Mouse (Mus musculus): ENCODE data around the gene Abi1. TPM values are rescaled to one million over a fixed set of nuclear protein-coding genes. Genes with fewer than 3 reads are reported as not detected.

Gene Abi1
- polyA plus RNA-seq, 1 experiment = 138 TPM

DNA sequence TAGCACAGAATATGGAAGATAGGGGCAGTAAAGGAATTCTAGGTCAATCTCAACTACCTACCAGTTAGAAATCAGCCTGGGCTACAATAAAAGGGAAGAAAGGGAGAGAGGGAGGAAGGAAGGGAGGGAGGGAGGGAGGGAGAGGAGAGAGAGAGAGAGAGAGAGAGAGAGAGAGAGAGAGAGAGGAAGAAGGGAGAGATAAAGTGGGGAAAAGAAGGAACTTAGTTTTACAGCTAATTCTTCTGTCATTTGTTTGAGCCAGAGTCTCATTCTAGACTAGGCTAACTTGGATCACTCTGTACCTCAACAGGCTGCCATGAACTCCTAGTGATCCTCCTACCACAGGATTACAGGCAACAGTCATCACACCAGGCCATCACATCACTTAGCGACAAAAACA is 4.6 kb downstream of the Abi1 start:
- Histone ChIP-seq H3K27me3 (ENCODE audit: control insufficient read depth, insufficient read depth, low read length) (no peaks in the 10 kb centered on the region), H3K27ac (ENCODE audit: control insufficient read depth, insufficient read depth, low read length) (no peak overlapping the region), H3K4me1 (replicated peaks; ENCODE audit: control insufficient read depth, insufficient read depth, low read length) (peaks cover 5% of the 10 kb centered on the region), H3K4me3 (ENCODE audit: control insufficient read depth, insufficient read depth, low read length) (no peak overlapping the region), H3K36me3 (ENCODE audit: control insufficient read depth, insufficient read depth, low read length) (no peaks in the 10 kb centered on the region)
- TF ChIP-seq CTCF (IDR thresholded peaks at IDR 0.05; ENCODE audit: borderline replicate concordance, control insufficient read depth, extremely low read depth, insufficient read depth, low read length, poor library complexity) (no peak), POLR2A (IDR thresholded peaks at IDR 0.05; ENCODE audit: control insufficient read depth, extremely low read depth, insufficient read depth, low read length, poor library complexity) (no peak)
- WGBS = 97% methylated on average over 1 of the region's 1 CpGs
- DNase-seq = no peak

DNA sequence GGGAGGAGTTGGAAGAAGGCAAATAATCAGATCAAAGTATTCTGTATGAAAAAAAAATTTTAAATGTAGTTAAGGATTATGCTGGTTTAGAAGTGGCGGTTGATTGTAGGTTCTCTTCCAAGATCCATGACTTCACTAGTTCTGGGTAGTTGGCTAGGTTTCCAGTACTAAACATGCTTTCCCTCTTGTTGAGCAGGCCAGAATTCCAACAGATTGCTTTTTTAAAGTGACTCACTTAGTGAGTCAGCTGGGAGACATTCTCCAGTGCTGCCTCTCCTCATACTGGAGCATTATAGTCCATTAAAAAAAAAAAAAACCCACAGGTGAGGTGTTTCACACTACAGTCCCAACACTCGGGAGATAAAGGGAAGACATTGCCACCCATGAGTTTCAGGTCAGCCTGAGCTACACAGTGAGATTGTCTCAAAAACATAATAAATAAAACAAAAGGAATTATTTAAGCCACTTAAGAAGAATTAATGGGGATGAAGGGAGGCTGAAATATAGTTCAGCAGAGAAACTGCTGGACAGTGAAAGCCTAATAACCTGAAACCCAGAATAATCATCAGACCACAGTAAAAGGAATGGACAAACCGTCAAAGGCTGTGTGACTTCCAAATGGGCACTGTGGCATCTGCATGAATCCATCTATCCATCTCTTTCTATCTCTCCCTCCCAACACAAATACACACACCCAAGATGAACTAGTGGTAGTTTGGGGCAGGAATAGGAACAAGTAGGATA is 5.2 kb downstream of the Abi1 start:
- no peaks in the 10 kb centered on the region for H3K27me3 ChIP-seq (ENCODE audit: control insufficient read depth, insufficient read depth, low read length)
- H3K36me3 ChIP-seq (ENCODE audit: control insufficient read depth, insufficient read depth, low read length) = no peaks in the 10 kb centered on the region
- H3K4me3 ChIP-seq (ENCODE audit: control insufficient read depth, insufficient read depth, low read length) = no peak overlapping the region
- DNase-seq = no peak
- 92% methylated on average over 3 of the region's 3 CpGs for WGBS
- H3K4me1 ChIP-seq (replicated peaks; ENCODE audit: control insufficient read depth, insufficient read depth, low read length) = peaks cover 5% of the 10 kb centered on the region
- TF ChIP-seq CTCF (IDR thresholded peaks at IDR 0.05; ENCODE audit: borderline replicate concordance, control insufficient read depth, extremely low read depth, insufficient read depth, low read length, poor library complexity) (no peak), POLR2A (IDR thresholded peaks at IDR 0.05; ENCODE audit: control insufficient read depth, extremely low read depth, insufficient read depth, low read length, poor library complexity) (no peak)
- no peak overlapping the region for H3K27ac ChIP-seq (ENCODE audit: control insufficient read depth, insufficient read depth, low read length)

DNA sequence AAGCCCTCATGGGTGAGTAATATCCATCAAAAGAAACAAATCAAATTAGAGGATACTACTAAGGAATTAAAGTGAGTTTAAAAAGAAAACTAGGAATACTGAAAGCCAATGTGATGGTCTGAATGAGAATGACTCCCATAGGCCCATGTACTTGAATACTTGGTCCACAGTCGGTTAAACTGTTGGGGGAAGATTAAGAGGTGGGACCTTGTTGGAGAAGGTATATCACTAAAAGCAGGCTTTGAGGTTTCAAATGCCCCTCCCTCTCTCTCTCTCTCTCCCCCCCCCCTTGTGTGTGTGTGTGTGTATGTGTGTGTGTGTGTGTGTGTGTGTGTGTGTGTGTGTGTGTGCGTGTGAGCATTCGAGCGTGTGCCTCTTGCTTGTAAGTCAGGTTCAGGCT is 9.4 kb downstream of the Abi1 start:
- WGBS = over 99% methylated on average over 4 of the region's 4 CpGs
- no peak overlapping the region for H3K4me3 ChIP-seq (ENCODE audit: control insufficient read depth, insufficient read depth, low read length)
- DNase-seq = no peak
- peaks cover 3% of the 10 kb centered on the region; the same call in 1 of the 2 replicates for H3K36me3 ChIP-seq (ENCODE audit: control insufficient read depth, insufficient read depth, low read length)
- no peak for TF ChIP-seq POLR2A (IDR thresholded peaks at IDR 0.05; ENCODE audit: control insufficient read depth, extremely low read depth, insufficient read depth, low read length, poor library complexity)
- no peak for TF ChIP-seq CTCF (IDR thresholded peaks at IDR 0.05; ENCODE audit: borderline replicate concordance, control insufficient read depth, extremely low read depth, insufficient read depth, low read length, poor library complexity)
- H3K27me3 ChIP-seq (ENCODE audit: control insufficient read depth, insufficient read depth, low read length) = no peaks in the 10 kb centered on the region
- no peak overlapping the region for H3K27ac ChIP-seq (ENCODE audit: control insufficient read depth, insufficient read depth, low read length)
- no peaks in the 10 kb centered on the region; the same call in 1 of the 2 replicates for H3K4me1 ChIP-seq (replicated peaks; ENCODE audit: control insufficient read depth, insufficient read depth, low read length)

DNA sequence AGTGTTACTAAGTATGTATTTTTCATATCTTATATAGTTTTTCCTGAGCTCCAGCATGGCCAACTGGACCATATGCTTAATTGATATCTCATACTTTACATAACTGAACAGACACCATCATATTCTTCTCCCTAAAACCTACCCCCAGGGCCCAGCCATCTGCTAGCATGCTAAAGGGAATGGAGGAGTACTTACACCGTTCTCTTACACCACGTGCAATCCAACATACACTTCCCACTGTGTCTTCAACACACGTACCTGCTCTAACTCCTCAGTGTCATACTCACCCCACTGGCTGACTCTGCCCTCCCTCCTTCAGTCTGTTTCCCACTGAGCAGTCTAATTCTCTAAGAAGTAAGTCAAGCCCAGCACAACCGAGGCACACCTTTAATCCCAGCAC is 11.2 kb downstream of the Abi1 start:
- no peaks in the 10 kb centered on the region for H3K27me3 ChIP-seq (ENCODE audit: control insufficient read depth, insufficient read depth, low read length)
- no peaks in the 10 kb centered on the region; the same call in 1 of the 2 replicates for H3K4me1 ChIP-seq (replicated peaks; ENCODE audit: control insufficient read depth, insufficient read depth, low read length)
- no peak for TF ChIP-seq POLR2A (IDR thresholded peaks at IDR 0.05; ENCODE audit: control insufficient read depth, extremely low read depth, insufficient read depth, low read length, poor library complexity)
- no peak for TF ChIP-seq CTCF (IDR thresholded peaks at IDR 0.05; ENCODE audit: borderline replicate concordance, control insufficient read depth, extremely low read depth, insufficient read depth, low read length, poor library complexity)
- H3K4me3 ChIP-seq (ENCODE audit: control insufficient read depth, insufficient read depth, low read length) = no peak overlapping the region
- DNase-seq = no peak
- H3K36me3 ChIP-seq (ENCODE audit: control insufficient read depth, insufficient read depth, low read length) = peaks cover 3% of the 10 kb centered on the region; the same call in 1 of the 2 replicates
- WGBS = 97% methylated on average over 4 of the region's 4 CpGs
- H3K27ac ChIP-seq (ENCODE audit: control insufficient read depth, insufficient read depth, low read length) = no peak overlapping the region

DNA sequence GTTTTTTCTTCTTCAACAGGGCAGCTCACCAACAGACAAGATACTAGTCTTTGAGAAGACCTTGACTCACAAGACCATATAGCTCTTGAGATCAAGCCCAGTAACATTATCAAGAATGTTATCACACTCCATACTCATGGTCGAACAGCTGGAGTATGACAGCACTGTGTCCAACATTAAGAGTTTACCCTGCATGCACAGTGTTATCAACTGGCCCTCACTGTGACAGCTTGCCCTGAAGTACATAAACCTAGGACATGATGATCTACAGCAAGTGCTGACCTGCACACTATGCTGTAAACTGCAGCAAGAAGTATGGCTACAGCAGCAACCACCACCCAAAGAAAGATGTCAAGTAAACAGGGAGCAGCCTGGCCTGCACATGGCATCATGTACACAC is 13.7 kb downstream of the Abi1 start:
- H3K27ac ChIP-seq (ENCODE audit: control insufficient read depth, insufficient read depth, low read length) = no peak overlapping the region
- no peak overlapping the region for H3K4me3 ChIP-seq (ENCODE audit: control insufficient read depth, insufficient read depth, low read length)
- 100% methylated on average over 1 of the region's 1 CpGs for WGBS

DNA sequence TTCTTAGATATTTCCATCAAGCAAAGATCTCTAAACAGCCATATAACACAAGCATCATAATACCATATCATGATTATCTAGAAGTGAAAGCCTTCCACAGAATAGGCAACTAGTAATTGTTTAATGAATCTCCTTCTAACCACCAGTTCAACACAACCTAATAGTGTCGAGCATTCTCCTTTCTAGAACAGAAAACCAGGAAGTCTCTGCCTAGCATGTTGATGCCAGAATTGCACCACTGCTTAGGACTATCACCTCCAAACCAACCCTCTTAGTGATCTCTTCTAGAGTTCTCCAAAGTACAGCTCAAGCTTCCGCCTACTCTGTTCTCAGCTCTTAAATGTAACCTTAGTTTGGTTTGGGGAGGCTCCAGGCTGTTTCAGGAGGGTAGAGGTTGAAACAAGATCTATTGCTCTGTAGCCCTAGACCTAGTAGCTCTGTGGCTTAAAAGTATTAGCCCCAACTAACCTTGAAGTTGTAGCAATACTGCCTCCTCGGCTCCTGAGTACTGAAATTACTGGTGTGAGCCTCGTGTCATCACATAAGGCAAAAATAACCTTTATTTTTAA is 16.2 kb downstream of the Abi1 start:
- DNase-seq = no peak
- Histone ChIP-seq H3K4me1 (replicated peaks; ENCODE audit: control insufficient read depth, insufficient read depth, low read length) (peaks cover 4% of the 10 kb centered on the region), H3K36me3 (ENCODE audit: control insufficient read depth, insufficient read depth, low read length) (no peaks in the 10 kb centered on the region), H3K27ac (ENCODE audit: control insufficient read depth, insufficient read depth, low read length) (no peak overlapping the region), H3K4me3 (ENCODE audit: control insufficient read depth, insufficient read depth, low read length) (no peak overlapping the region), H3K27me3 (ENCODE audit: control insufficient read depth, insufficient read depth, low read length) (no peaks in the 10 kb centered on the region)
- no peak for TF ChIP-seq CTCF (IDR thresholded peaks at IDR 0.05; ENCODE audit: borderline replicate concordance, control insufficient read depth, extremely low read depth, insufficient read depth, low read length, poor library complexity)
- no peak for TF ChIP-seq POLR2A (IDR thresholded peaks at IDR 0.05; ENCODE audit: control insufficient read depth, extremely low read depth, insufficient read depth, low read length, poor library complexity)
- 90% methylated on average over 4 of the region's 4 CpGs for WGBS

More for the DNA sequence above, 13.7 kb downstream of the Abi1 start:
- H3K27me3 ChIP-seq (ENCODE audit: control insufficient read depth, insufficient read depth, low read length) = no peaks in the 10 kb centered on the region
- peaks cover 4% of the 10 kb centered on the region for H3K4me1 ChIP-seq (replicated peaks; ENCODE audit: control insufficient read depth, insufficient read depth, low read length)
- no peak for DNase-seq
- peaks cover 3% of the 10 kb centered on the region; the same call in 1 of the 2 replicates for H3K36me3 ChIP-seq (ENCODE audit: control insufficient read depth, insufficient read depth, low read length)
- TF ChIP-seq CTCF (IDR thresholded peaks at IDR 0.05; ENCODE audit: borderline replicate concordance, control insufficient read depth, extremely low read depth, insufficient read depth, low read length, poor library complexity) (no peak), POLR2A (IDR thresholded peaks at IDR 0.05; ENCODE audit: control insufficient read depth, extremely low read depth, insufficient read depth, low read length, poor library complexity) (no peak)
